ENCODE assay signal across 10 mouse cellular contexts in genomic region chr6:127767201-127767705, GRCm38 (mm10). TPM values are rescaled to one million over a fixed set of nuclear protein-coding genes. Genes with fewer than 3 reads are reported as not detected.
DNase-seq lines count a peak whose midpoint lies in the region; ATAC-seq lines count a peak whose summit lies in the region.
"Had no signal": no experiment of that assay in that cellular context is flagged by ENCODE, and none has a peak within 500 bp of the region (broad histone marks: within the 10 kb centered on the region; RNA-seq: fewer than 3 reads in every experiment).

No protein-coding gene starts in this region.

- WGBS in heart, embryonic 16.5 days: 1% methylated on average over 18 of the region's 18 CpGs
- WGBS in embryonic facial prominence, embryonic 11.5 days: 3% methylated on average over 18 of the region's 18 CpGs
- WGBS in hindbrain, embryonic 15.5 days: under 1% methylated on average over 18 of the region's 18 CpGs
- WGBS in midbrain, embryonic 10.5 days: 2% methylated on average over 18 of the region's 18 CpGs

- no peak for DNase-seq in heart, adult 8-10 months (ENCODE audit: low spot score)
- no peak for DNase-seq in embryonic facial prominence, embryonic 11.5 days (ENCODE audit: low spot score)
- DNase-seq in midbrain, embryonic 10.5 days (ENCODE audit: low spot score): peak; percentile 33
- DNase-seq in urinary bladder, adult 18-20 months (ENCODE audit: low spot score in 2 of 2): no peak
- no peak for DNase-seq in MN1 (ENCODE audit: low spot score)
- DNase-seq in ovary, postnatal 14 days (ENCODE audit: low spot score): no peak

- ATAC-seq in heart, embryonic 16.5 days (replicated peaks; ENCODE audit: extremely low read depth, insufficient read depth, low FRiP score): no peak; the same call in 1 of the 2 replicates
- ATAC-seq in embryonic facial prominence, embryonic 11.5 days (replicated peaks; ENCODE audit: insufficient number of reproducible peaks, low FRiP score, low TSS enrichment, low read depth): peak; percentile 8; the same call in 1 of the 2 replicates
- peak; percentile 20 for ATAC-seq in hindbrain, embryonic 15.5 days (ENCODE audit: low FRiP score, low read depth)
- ATAC-seq: Patski had no signal

- H3K9me3 ChIP-seq in heart, embryonic 16.5 days (replicated peaks; ENCODE audit: control insufficient read depth, low read length): no peaks in the 10 kb centered on the region
- no peaks in the 10 kb centered on the region for H3K9me3 ChIP-seq in embryonic facial prominence, embryonic 11.5 days (replicated peaks; ENCODE audit: control insufficient read depth, low read length)
- no peaks in the 10 kb centered on the region for H3K9me3 ChIP-seq in hindbrain, embryonic 15.5 days
- H3K9me3 ChIP-seq in midbrain, embryonic 10.5 days (replicated peaks): no peaks in the 10 kb centered on the region

- H3K36me3 ChIP-seq in heart, embryonic 16.5 days (ENCODE audit: control insufficient read depth, insufficient read depth): no peaks in the 10 kb centered on the region
- no peaks in the 10 kb centered on the region for H3K36me3 ChIP-seq in embryonic facial prominence, embryonic 11.5 days (replicated peaks; ENCODE audit: control insufficient read depth, insufficient read depth, low read depth, low read length)
- H3K36me3 ChIP-seq in hindbrain, embryonic 15.5 days: no peaks in the 10 kb centered on the region
- H3K36me3 ChIP-seq in midbrain, embryonic 10.5 days: no peaks in the 10 kb centered on the region

- peaks cover 17% of the 10 kb centered on the region for H3K4me1 ChIP-seq in heart, embryonic 16.5 days (ENCODE audit: control insufficient read depth, insufficient read depth, low read length)
- H3K4me1 ChIP-seq in embryonic facial prominence, embryonic 11.5 days (ENCODE audit: control insufficient read depth, insufficient read depth, low read length): peaks cover 3% of the 10 kb centered on the region
- H3K4me1 ChIP-seq in hindbrain, embryonic 15.5 days (replicated peaks): peaks cover 57% of the 10 kb centered on the region
- peaks cover 67% of the 10 kb centered on the region for H3K4me1 ChIP-seq in midbrain, embryonic 10.5 days

- H3K27me3 ChIP-seq in heart, embryonic 16.5 days (ENCODE audit: control insufficient read depth, insufficient read depth, low read length): peaks cover 54% of the 10 kb centered on the region
- H3K27me3 ChIP-seq in embryonic facial prominence, embryonic 11.5 days (ENCODE audit: control insufficient read depth, insufficient read depth, low read length): peaks cover 56% of the 10 kb centered on the region
- 0 out of 2 replicates have a peak, but pooled peaks cover 2% of the 10 kb centered on the region for H3K27me3 ChIP-seq in hindbrain, embryonic 15.5 days
- peaks cover 78% of the 10 kb centered on the region for H3K27me3 ChIP-seq in midbrain, embryonic 10.5 days (ENCODE audit: low read depth, poor library complexity, severe bottlenecking)

- H3K4me3 ChIP-seq in heart, embryonic 16.5 days (ENCODE audit: low read length): peak overlapping the region; percentile 50
- peak overlapping the region; percentile 46 for H3K4me3 ChIP-seq in embryonic facial prominence, embryonic 11.5 days (ENCODE audit: low read depth, low read length)
- peak overlapping the region; percentile 58 for H3K4me3 ChIP-seq in hindbrain, embryonic 15.5 days
- H3K4me3 ChIP-seq in midbrain, embryonic 10.5 days: peak overlapping the region; percentile 80

- peak overlapping the region; percentile 38; the same call in 1 of the 2 replicates for H3K9ac ChIP-seq in heart, embryonic 16.5 days (ENCODE audit: low read length)
- peak overlapping the region; percentile 13; the same call in 1 of the 2 replicates for H3K9ac ChIP-seq in embryonic facial prominence, embryonic 11.5 days (replicated peaks; ENCODE audit: low read length)
- H3K9ac ChIP-seq in hindbrain, embryonic 15.5 days: peak overlapping the region; percentile 48

- H3K27ac ChIP-seq in heart, embryonic 16.5 days (ENCODE audit: low read length): peak overlapping the region; percentile 28
- H3K27ac ChIP-seq in embryonic facial prominence, embryonic 11.5 days (replicated peaks; ENCODE audit: low read depth, low read length): no peak overlapping the region
- H3K27ac ChIP-seq in hindbrain, embryonic 15.5 days (replicated peaks): peak overlapping the region; percentile 77
- peak overlapping the region; percentile 92 for H3K27ac ChIP-seq in midbrain, embryonic 10.5 days (replicated peaks)

- peak overlapping the region; percentile 86 for H3K4me2 ChIP-seq in heart, embryonic 16.5 days (ENCODE audit: low read depth, low read length)
- H3K4me2 ChIP-seq in embryonic facial prominence, embryonic 11.5 days (ENCODE audit: low read depth, low read length): peak overlapping the region; percentile 93
- peak overlapping the region; percentile 86 for H3K4me2 ChIP-seq in hindbrain, embryonic 15.5 days

RNA-seq across cellular contexts. Expression of gene Prmt8, which starts 2.0 kb away (rescaled TPM):
- polyA plus RNA-seq in heart, embryonic 16.5 days (2015; fragmentation: Nextera tagmentation; extraction: Ambion mirVana): 0.07 TPM in 1 of 2 replicates, not detected in the other
- not detected for total RNA-seq in heart, adult 8-10 months (2022)
- polyA plus RNA-seq in embryonic facial prominence, embryonic 11.5 days (2014; fragmentation: Nextera tagmentation; extraction: Ambion mirVana): 4.6 and 5.8 TPM in 2 replicates
- polyA plus RNA-seq in hindbrain, embryonic 15.5 days (2015; fragmentation: Nextera tagmentation; extraction: Ambion mirVana): 33.8 and 34.4 TPM in 2 replicates
- 18.3 and 22.1 TPM in 2 replicates for polyA plus RNA-seq in midbrain, embryonic 10.5 days (2016; fragmentation: Nextera tagmentation; extraction: Ambion mirVana)
- polyA plus RNA-seq: Patski; spleen, adult 2 months had no signal
